Mouse (Mus musculus): Measurements from ENCODE around the gene Fkbp8. TPM values are rescaled to one million over a fixed set of nuclear protein-coding genes. Genes with fewer than 3 reads are reported as not detected.
A peak's percentile ranks its signal among the peaks of the same experiment; 100 is the strongest.

Fkbp8 gene
- polyA plus RNA-seq, 1 experiment from 2014 or later, result 322 TPM

DNA sequence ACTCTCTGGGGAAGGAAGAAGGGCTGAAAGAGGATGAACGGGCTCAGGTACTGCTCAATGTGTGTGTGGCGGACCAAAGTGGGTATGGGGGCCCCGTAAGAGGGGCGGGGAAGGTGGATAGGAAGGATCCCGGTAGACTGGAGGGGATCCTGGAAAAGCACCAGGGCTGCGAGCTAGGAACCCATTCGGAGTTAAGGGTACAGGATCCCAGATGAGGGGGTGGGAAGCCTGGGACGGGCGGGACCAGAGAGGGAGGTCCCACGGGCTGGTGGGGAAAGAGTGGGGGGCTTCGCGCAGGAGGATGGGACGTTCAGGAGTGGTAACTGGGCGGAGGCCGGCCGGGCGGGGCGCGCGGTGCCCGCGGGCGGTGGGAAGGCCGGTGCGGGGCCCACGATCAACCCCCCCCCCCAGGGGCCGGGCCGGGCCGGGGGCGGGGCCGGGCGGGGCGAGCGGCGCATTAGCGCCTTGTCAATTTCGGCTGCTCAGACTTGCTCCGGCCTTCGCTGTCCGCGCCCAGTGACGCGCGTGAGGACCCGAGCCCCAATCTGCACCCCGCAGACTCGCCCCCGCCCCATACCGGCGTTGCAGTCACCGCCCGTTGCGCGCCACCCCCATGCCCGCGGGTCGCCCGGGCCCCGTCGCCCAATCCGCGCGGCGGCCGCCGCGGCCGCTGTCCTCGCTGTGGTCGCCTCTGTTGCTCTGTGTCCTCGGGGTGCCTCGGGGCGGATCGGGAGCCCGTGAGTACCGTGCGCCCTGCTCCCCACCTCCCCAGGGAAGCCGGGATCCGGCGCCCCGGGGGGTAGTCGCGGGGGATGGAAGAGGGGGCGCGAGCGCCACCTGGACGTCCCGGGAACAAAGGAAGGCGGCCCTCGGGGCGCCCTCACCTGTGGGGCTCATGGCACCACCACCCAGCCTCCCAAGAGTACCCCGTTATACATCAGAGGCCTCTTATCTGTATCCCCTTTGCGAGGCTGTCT lies 34.6 kb upstream of the Fkbp8 start, which contains the start of gene Crlf1:
Crlf1 (plus strand) TSS at position 495 of the 977 bp plus-strand sequence.
- no peak for ATAC-seq (replicated peaks; ENCODE audit: low FRiP score)
- peaks cover 100% of the 10 kb centered on the region for H3K27me3 ChIP-seq
- WGBS, result under 1% methylated on average over 75 of the region's 93 CpGs
- H3K4me3 ChIP-seq (replicated peaks), result peak within 1 kb of the TSS; percentile 47
- no peak within 1 kb of the TSS for H3K27ac ChIP-seq
- peaks cover 79% of the 10 kb centered on the region for H3K4me1 ChIP-seq
- H3K4me2 ChIP-seq, result peak within 1 kb of the TSS; percentile 82
- peak within 1 kb of the TSS; percentile 27 for H3K9ac ChIP-seq
- H3K36me3 ChIP-seq, result no peaks in the 10 kb centered on the region
- H3K9me3 ChIP-seq (replicated peaks), result no peaks in the 10 kb centered on the region

DNA sequence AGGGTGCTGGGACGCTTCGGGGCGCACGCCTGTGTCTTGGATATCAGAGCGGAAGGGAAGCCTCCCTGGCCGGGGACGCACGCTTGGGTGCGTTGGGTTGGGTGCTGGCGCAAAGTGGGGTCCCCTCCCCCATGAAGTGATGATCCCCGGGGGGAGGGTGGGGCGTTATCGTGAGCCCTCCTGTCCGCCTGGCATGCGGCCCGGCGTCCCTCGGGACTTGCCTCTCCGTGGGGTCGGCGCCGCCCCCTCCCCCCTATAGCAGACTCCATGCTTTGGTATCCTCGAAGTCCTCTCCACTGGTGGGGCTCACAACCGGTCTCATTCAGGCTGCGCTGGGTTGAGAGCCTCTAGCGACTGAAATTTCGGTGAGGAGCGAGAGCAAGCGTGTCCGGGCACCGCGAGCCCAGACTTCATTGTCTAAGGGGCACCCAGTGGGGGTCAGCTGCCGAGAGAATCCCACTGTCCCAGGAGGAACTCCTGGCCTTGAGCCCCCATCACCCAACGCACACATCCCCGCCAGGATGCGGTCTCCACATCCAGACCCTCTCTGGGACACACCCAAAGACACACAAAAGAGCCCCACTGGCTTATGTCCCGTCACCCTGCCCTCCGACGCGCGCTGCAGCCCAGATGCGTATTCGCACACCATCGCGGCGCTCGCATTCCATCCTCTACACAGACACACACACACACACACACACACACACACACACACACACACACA lies 33.7 kb upstream of the Fkbp8 start:
- no peaks in the 10 kb centered on the region for H3K9me3 ChIP-seq (replicated peaks)
- no peaks in the 10 kb centered on the region for H3K36me3 ChIP-seq
- ATAC-seq (replicated peaks; ENCODE audit: low FRiP score), result no peak
- H3K4me1 ChIP-seq, result peaks cover 70% of the 10 kb centered on the region
- under 1% methylated on average over 47 of the region's 47 CpGs for WGBS
- peak overlapping the region; percentile 27; the same call in 1 of the 2 replicates for H3K9ac ChIP-seq
- H3K4me3 ChIP-seq (replicated peaks), result peak overlapping the region; percentile 47
- H3K27me3 ChIP-seq, result peaks cover 100% of the 10 kb centered on the region
- peak overlapping the region; percentile 82 for H3K4me2 ChIP-seq
- no peak overlapping the region for H3K27ac ChIP-seq

DNA sequence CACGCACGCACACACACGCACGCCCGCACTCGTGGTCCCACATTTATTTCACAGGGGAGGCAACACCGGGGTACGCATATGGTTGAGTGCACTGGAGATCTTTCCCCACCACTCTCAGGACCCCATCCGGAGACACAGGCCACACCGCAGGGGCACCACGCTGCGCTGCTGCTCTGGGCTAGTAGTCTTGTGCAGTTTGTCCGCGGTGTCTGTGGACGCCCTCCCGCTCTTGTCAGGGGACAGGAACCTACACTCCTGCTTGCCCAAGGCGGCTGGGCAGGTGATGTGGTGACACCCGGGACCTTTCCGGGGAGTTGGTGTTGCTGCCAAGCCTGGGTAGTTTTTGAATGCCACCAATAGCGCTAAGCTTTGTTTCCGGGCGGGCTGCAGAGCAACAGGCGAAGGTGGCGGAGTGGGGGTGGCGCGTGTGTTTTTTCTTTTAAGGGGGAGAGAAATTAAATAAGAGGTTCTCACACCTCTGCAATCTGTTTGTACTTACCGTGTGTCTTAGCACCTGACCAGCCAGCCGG lies 33.0 kb upstream of the Fkbp8 start:
- H3K9ac ChIP-seq, result no peak overlapping the region
- ATAC-seq (replicated peaks; ENCODE audit: low FRiP score), result no peak
- peak overlapping the region; percentile 47 for H3K4me3 ChIP-seq (replicated peaks)
- peaks cover 64% of the 10 kb centered on the region for H3K4me1 ChIP-seq
- H3K9me3 ChIP-seq (replicated peaks), result no peaks in the 10 kb centered on the region
- WGBS, result 2% methylated on average over 27 of the region's 28 CpGs
- peaks cover 100% of the 10 kb centered on the region for H3K27me3 ChIP-seq
- no peak overlapping the region for H3K27ac ChIP-seq
- no peaks in the 10 kb centered on the region for H3K36me3 ChIP-seq
- peak overlapping the region; percentile 82 for H3K4me2 ChIP-seq

DNA sequence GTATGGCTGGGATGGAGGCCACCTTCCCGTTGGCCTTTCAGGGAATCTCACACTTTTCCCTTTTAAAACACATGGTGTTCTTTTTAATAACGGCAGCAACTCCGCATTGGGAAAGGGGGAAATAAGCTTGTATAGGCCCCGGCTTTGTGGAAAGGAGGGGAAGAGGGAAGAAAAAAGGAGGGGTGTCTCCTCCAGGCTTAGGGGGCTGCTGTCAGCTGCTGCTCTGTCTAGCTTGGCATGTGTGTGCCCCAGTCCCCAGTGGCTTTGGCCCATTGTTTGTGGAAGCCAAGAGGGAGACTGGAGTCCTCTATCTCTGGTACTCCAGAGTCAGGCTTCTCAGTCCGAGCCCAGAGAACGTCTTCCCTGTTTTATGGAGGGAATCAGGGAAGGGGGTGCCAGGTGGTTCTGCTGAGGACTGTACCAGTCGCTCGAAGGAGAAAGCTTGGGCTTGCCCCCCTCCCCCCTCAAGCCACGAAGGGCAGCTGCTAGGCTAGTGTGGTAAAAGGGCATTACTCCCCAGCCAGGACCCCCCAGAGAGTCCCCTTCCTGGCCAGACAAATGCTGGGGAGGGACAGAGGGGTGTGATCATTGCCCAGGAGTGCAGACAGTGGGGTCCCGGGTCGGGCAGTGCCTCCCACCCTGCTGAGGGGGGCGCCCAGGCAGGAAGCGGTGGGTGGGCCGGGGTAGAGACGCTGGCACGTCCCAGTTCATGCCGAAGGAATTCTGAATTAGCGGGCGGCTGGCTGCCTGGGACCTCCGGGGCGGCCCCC lies 32.3 kb upstream of the Fkbp8 start:
- Histone ChIP-seq H3K4me1 (peaks cover 62% of the 10 kb centered on the region), H3K36me3 (no peaks in the 10 kb centered on the region), H3K27ac (no peak overlapping the region), H3K9ac (no peak overlapping the region; the same call in 1 of the 2 replicates), H3K27me3 (peaks cover 100% of the 10 kb centered on the region), H3K9me3 (replicated peaks) (no peaks in the 10 kb centered on the region), H3K4me2 (peak overlapping the region; percentile 82), H3K4me3 (replicated peaks) (peak overlapping the region; percentile 47)
- WGBS, result 2% methylated on average over 21 of the region's 21 CpGs
- no peak for ATAC-seq (replicated peaks; ENCODE audit: low FRiP score)

DNA sequence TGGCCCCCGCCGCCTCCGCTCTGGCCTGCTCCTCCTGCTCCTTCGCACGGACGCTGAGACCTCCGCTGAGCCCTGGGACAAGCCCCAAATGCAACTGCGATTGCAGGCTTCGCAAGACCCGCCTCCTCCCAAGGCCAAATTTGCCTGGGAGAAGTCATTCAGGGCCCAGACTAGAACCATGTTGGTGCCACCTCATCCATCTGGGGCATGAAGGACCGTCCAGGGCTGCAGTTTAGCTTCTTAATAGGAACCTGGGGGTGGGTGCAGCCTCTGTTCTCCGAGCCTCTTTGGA lies 31.8 kb upstream of the Fkbp8 start:
- Histone ChIP-seq H3K27ac (no peak overlapping the region), H3K4me2 (peak overlapping the region; percentile 42), H3K9me3 (replicated peaks) (no peaks in the 10 kb centered on the region), H3K27me3 (peaks cover 100% of the 10 kb centered on the region), H3K9ac (no peak overlapping the region), H3K36me3 (no peaks in the 10 kb centered on the region), H3K4me1 (peaks cover 60% of the 10 kb centered on the region), H3K4me3 (replicated peaks) (peak overlapping the region; percentile 47)
- 8% methylated on average over 12 of the region's 12 CpGs for WGBS
- no peak for ATAC-seq (replicated peaks; ENCODE audit: low FRiP score)

DNA sequence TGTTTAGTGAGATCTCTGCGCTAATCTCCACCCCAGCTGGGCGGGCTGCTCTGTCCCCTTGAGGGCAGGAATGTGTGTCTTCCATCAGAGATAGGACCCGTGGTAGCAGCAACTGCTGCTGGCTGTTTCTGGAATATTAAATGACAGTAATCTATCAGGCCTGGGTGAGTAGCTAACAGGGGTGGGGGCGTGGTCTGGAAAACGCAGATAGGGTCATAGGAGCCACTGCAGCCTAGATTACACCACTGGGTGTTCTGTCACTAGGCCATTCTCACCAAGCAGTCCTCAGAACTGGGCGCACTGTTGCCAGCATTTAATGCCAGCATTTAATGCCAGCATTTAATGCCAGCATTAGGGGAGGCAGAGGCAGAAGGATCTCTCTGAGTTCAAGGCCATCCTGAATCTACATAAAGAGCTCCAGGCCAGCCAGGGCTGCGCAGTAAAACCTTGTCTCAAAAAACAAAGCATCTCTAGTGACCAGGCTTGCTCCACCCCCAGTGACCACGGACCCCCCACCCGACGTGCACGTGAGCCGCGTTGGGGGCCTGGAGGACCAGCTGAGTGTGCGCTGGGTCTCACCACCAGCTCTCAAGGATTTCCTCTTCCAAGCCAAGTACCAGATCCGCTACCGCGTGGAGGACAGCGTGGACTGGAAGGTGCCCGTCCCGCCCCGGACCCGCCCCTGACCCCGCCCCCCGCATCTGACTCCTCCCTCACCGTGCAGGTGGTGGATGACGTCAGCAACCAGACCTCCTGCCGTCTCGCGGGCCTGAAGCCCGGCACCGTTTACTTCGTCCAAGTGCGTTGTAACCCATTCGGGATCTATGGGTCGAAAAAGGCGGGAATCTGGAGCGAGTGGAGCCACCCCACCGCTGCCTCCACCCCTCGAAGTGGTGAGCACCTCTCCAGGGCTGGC lies 26.9 kb upstream of the Fkbp8 start:
- Histone ChIP-seq H3K9me3 (replicated peaks) (no peaks in the 10 kb centered on the region), H3K4me2 (peak overlapping the region; percentile 50), H3K4me3 (replicated peaks) (peak overlapping the region; percentile 25), H3K27ac (no peak overlapping the region), H3K4me1 (peaks cover 58% of the 10 kb centered on the region), H3K27me3 (peaks cover 85% of the 10 kb centered on the region), H3K36me3 (no peaks in the 10 kb centered on the region), H3K9ac (no peak overlapping the region)
- WGBS, result 9% methylated on average over 38 of the region's 39 CpGs
- ATAC-seq (replicated peaks; ENCODE audit: low FRiP score), result no peak

DNA sequence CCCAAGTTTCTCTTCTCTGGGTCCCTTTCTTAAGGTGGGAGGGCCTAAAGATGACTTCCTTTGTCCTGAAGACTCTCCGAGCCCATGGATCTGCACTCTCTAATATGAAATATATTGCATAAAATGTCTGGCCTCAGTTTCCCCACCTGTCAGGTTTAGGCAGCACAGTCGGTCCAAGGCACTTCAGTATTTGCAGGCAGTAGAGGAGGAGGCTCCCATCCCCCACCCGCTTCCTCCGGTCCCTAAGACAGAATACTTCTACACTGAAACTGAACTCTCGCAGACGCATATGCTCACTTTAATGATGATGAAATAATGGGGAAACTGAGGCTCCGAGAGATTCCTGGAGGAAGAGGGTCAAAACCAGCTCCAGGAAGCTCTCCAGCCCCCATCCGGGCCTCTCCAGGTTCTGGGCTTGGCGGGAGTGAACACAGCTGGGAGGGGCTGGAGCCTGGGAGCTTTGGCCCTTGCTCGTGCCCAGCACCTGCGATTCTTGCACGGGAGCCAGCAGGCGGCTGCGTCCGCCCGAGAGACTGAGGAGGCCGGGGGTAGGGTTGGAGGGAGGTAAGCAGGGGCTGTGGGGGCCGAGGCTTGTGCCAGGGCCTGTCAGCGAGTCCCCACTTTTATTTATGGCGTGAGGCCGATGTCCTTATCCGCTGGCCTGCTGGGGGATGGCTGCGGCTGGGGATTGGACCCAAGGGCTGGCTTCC lies 25.5 kb upstream of the Fkbp8 start:
- no peak overlapping the region for H3K27ac ChIP-seq
- no peak for ATAC-seq (replicated peaks; ENCODE audit: low FRiP score)
- H3K36me3 ChIP-seq, result peaks cover 3% of the 10 kb centered on the region
- H3K4me1 ChIP-seq, result peaks cover 63% of the 10 kb centered on the region
- peaks cover 72% of the 10 kb centered on the region for H3K27me3 ChIP-seq
- H3K4me2 ChIP-seq, result peak overlapping the region; percentile 29; the same call in 1 of the 2 replicates
- H3K4me3 ChIP-seq (replicated peaks), result no peak overlapping the region
- H3K9ac ChIP-seq, result no peak overlapping the region
- WGBS, result 10% methylated on average over 23 of the region's 23 CpGs
- H3K9me3 ChIP-seq (replicated peaks), result no peaks in the 10 kb centered on the region

DNA sequence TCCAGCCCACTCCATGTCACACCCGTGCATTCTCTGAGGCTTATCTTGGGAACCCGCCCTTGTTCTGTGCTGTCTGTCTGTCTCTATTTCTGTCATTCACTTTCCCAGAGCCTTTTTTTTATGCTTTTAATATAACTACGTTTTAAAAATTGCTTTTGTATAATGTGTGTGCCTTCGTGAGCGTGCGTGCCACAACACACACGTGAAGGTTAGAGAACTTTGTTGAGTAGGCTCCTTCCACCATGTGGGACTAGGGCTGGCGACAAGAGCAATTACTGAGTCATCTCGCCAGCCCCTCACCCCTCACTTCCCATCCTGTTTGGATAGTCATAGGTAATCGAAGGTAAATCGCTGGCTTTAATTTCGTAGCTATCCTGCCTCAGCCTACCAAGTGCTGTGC lies 25.0 kb upstream of the Fkbp8 start:
- peaks cover 69% of the 10 kb centered on the region for H3K4me1 ChIP-seq
- no peak for ATAC-seq (replicated peaks; ENCODE audit: low FRiP score)
- no peak overlapping the region for H3K9ac ChIP-seq
- peaks cover 66% of the 10 kb centered on the region for H3K27me3 ChIP-seq
- no peaks in the 10 kb centered on the region for H3K9me3 ChIP-seq (replicated peaks)
- H3K4me3 ChIP-seq (replicated peaks), result no peak overlapping the region
- no peak overlapping the region for H3K27ac ChIP-seq
- peaks cover 9% of the 10 kb centered on the region for H3K36me3 ChIP-seq
- H3K4me2 ChIP-seq, result peak overlapping the region; percentile 29; the same call in 1 of the 2 replicates
- 29% methylated on average over 12 of the region's 12 CpGs for WGBS

DNA sequence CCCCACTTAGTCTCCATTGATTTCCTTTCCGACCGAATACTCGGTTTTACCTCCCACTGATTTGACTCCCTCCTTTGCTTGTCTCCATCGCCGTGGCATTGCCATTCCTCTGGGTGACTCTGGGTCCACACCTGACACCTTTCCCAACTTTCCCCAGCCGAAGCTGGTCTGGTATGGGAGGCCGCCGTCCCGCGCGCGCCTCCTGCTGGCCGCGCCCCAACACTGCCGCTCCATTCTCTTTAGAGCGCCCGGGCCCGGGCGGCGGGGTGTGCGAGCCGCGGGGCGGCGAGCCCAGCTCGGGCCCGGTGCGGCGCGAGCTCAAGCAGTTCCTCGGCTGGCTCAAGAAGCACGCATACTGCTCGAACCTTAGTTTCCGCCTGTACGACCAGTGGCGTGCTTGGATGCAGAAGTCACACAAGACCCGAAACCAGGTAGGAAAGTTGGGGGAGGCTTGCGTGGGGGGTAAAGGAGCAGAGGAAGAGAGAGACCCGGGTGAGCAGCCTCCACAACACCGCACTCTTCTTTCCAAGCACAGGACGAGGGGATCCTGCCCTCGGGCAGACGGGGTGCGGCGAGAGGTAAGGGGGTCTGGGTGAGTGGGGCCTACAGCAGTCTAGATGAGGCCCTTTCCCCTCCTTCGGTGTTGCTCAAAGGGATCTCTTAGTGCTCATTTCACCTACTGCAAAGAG lies 24.3 kb upstream of the Fkbp8 start:
- H3K4me2 ChIP-seq, result peak overlapping the region; percentile 20
- ATAC-seq (replicated peaks; ENCODE audit: low FRiP score), result peak; percentile 5; the same call in 1 of the 2 replicates
- H3K27me3 ChIP-seq, result peaks cover 60% of the 10 kb centered on the region
- H3K9me3 ChIP-seq (replicated peaks), result no peaks in the 10 kb centered on the region
- WGBS, result 14% methylated on average over 46 of the region's 46 CpGs
- peaks cover 14% of the 10 kb centered on the region for H3K36me3 ChIP-seq
- H3K4me1 ChIP-seq, result peaks cover 73% of the 10 kb centered on the region
- H3K4me3 ChIP-seq (replicated peaks), result peak overlapping the region; percentile 5; the same call in 1 of the 2 replicates
- H3K9ac ChIP-seq, result peak overlapping the region; percentile 15; the same call in 1 of the 2 replicates
- H3K27ac ChIP-seq, result no peak overlapping the region

DNA sequence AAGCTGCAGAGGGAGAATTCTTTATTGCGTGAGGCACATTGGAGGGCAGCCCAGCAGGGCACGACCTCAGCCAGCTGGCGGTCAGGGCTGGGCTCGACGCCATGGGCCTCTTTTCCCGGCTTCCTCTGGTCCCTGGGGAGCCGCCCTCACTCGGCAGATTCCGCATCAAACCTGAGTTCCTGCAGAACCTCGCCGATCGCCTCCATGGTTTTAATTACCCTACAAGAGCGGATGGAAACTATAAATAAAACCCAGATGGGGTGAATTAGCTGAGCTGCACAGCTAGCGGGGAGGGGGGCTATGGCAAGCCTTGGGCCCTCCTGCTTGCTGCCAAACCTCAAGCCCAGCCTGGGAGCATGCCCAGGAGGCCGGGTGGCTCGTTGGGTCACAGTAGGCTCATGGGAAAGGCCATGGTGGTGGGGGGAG lies 23.2 kb upstream of the Fkbp8 start:
- H3K4me1 ChIP-seq, result peaks cover 83% of the 10 kb centered on the region
- H3K9ac ChIP-seq, result no peak overlapping the region
- no peak overlapping the region for H3K4me3 ChIP-seq (replicated peaks)
- no peaks in the 10 kb centered on the region for H3K9me3 ChIP-seq (replicated peaks)
- no peak overlapping the region for H3K27ac ChIP-seq
- 41% methylated on average over 16 of the region's 16 CpGs for WGBS
- peaks cover 24% of the 10 kb centered on the region for H3K36me3 ChIP-seq
- H3K4me2 ChIP-seq, result peak overlapping the region; percentile 90; the same call in 1 of the 2 replicates
- H3K27me3 ChIP-seq, result peaks cover 49% of the 10 kb centered on the region
- ATAC-seq (replicated peaks; ENCODE audit: low FRiP score), result no peak
